Mouse (Mus musculus): Measurements from ENCODE around the gene Lamb3. TPM values are rescaled to one million over a fixed set of nuclear protein-coding genes. Genes with fewer than 3 reads are reported as not detected.

The Lamb3 gene
- polyA plus RNA-seq, 1 experiment from 2014 or later: 3.1 TPM

- Histone ChIP-seq H3K36me3 (ENCODE audit: control insufficient read depth, insufficient read depth, low read length) (no peaks in the 10 kb centered on the region), H3K9me3 (ENCODE audit: control insufficient read depth, low read length) (no peaks in the 10 kb centered on the region), H3K9ac (ENCODE audit: low read length) (no peak overlapping the region), H3K4me3 (ENCODE audit: control insufficient read depth in 1 of 2, insufficient read depth in 1 of 2, low read depth in 1 of 2, low read length in 2 of 2) (no peak overlapping the region), H3K4me1 (ENCODE audit: control insufficient read depth in 2 of 2, insufficient read depth in 2 of 2, low read length in 2 of 2) (peaks cover 0 to 3% of the 10 kb centered on the region in 2 experiments; a peak in 1 of 4 replicates), H3K4me2 (ENCODE audit: low read length) (no peak overlapping the region), H3K27me3 (ENCODE audit: control insufficient read depth, insufficient read depth, low read length) (no peaks in the 10 kb centered on the region), H3K27ac (replicated peaks in 1 of 2; ENCODE audit: control insufficient read depth in 1 of 2, insufficient read depth in 1 of 2, low read depth in 2 of 2, low read length in 2 of 2) (no peak overlapping the region)
- no peak for ATAC-seq (ENCODE audit: insufficient number of reproducible peaks, insufficient read depth, low FRiP score, low read depth)
- WGBS: 93% methylated on average over 2 of the region's 2 CpGs
Observed at GRCm38 (mm10) chr1:193234130-193234645, 26.7 kb downstream of the Lamb3 start.

GRCm38 (mm10) chr1:193234930-193235329 is 27.4 kb downstream of the Lamb3 start:
- H3K27ac ChIP-seq (replicated peaks in 1 of 2; ENCODE audit: control insufficient read depth in 1 of 2, insufficient read depth in 1 of 2, low read depth in 2 of 2, low read length in 2 of 2): no peak overlapping the region
- no peak overlapping the region for H3K9ac ChIP-seq (ENCODE audit: low read length)
- no peaks in the 10 kb centered on the region for H3K27me3 ChIP-seq (ENCODE audit: control insufficient read depth, insufficient read depth, low read length)
- 84% methylated on average over 7 of the region's 7 CpGs for WGBS
- H3K4me2 ChIP-seq (ENCODE audit: low read length): no peak overlapping the region
- peaks cover 0 to 3% of the 10 kb centered on the region in 2 experiments; a peak in 1 of 4 replicates for H3K4me1 ChIP-seq (ENCODE audit: control insufficient read depth in 2 of 2, insufficient read depth in 2 of 2, low read length in 2 of 2)
- H3K4me3 ChIP-seq (ENCODE audit: control insufficient read depth in 1 of 2, insufficient read depth in 1 of 2, low read depth in 1 of 2, low read length in 2 of 2): no peak overlapping the region
- no peaks in the 10 kb centered on the region for H3K36me3 ChIP-seq (ENCODE audit: control insufficient read depth, insufficient read depth, low read length)
- no peak for ATAC-seq (ENCODE audit: insufficient number of reproducible peaks, insufficient read depth, low FRiP score, low read depth)
- no peaks in the 10 kb centered on the region for H3K9me3 ChIP-seq (ENCODE audit: control insufficient read depth, low read length)

GRCm38 (mm10) chr1:193238426-193238825 is 30.9 kb downstream of the Lamb3 start:
- Histone ChIP-seq H3K27ac (replicated peaks in 1 of 2; ENCODE audit: control insufficient read depth in 1 of 2, insufficient read depth in 1 of 2, low read depth in 2 of 2, low read length in 2 of 2) (no peak overlapping the region), H3K27me3 (ENCODE audit: control insufficient read depth, insufficient read depth, low read length) (no peaks in the 10 kb centered on the region), H3K4me3 (ENCODE audit: control insufficient read depth in 1 of 2, insufficient read depth in 1 of 2, low read depth in 1 of 2, low read length in 2 of 2) (no peak overlapping the region), H3K9me3 (ENCODE audit: control insufficient read depth, low read length) (no peaks in the 10 kb centered on the region), H3K9ac (ENCODE audit: low read length) (no peak overlapping the region), H3K4me1 (ENCODE audit: control insufficient read depth in 2 of 2, insufficient read depth in 2 of 2, low read length in 2 of 2) (peaks cover 4 to 6% of the 10 kb centered on the region in 2 experiments; a peak in 3 of 4 replicates), H3K4me2 (ENCODE audit: low read length) (no peak overlapping the region), H3K36me3 (ENCODE audit: control insufficient read depth, insufficient read depth, low read length) (no peaks in the 10 kb centered on the region)
- ATAC-seq (ENCODE audit: insufficient number of reproducible peaks, insufficient read depth, low FRiP score, low read depth): no peak
- WGBS: 54% methylated on average over 4 of the region's 4 CpGs

GRCm38 (mm10) chr1:193241436-193241835 is 33.9 kb downstream of the Lamb3 start:
- ATAC-seq (ENCODE audit: insufficient number of reproducible peaks, insufficient read depth, low FRiP score, low read depth): no peak
- no peaks in the 10 kb centered on the region for H3K36me3 ChIP-seq (ENCODE audit: control insufficient read depth, insufficient read depth, low read length)
- H3K4me1 ChIP-seq (ENCODE audit: control insufficient read depth in 2 of 2, insufficient read depth in 2 of 2, low read length in 2 of 2): peaks cover 6 to 10% of the 10 kb centered on the region in 2 experiments; a peak in 3 of 4 replicates
- H3K9ac ChIP-seq (ENCODE audit: low read length): no peak overlapping the region
- no peak overlapping the region for H3K4me2 ChIP-seq (ENCODE audit: low read length)
- H3K4me3 ChIP-seq (ENCODE audit: control insufficient read depth in 1 of 2, insufficient read depth in 1 of 2, low read depth in 1 of 2, low read length in 2 of 2): no peak overlapping the region
- 90% methylated on average over 4 of the region's 4 CpGs for WGBS
- H3K27me3 ChIP-seq (ENCODE audit: control insufficient read depth, insufficient read depth, low read length): no peaks in the 10 kb centered on the region
- no peaks in the 10 kb centered on the region for H3K9me3 ChIP-seq (ENCODE audit: control insufficient read depth, low read length)
- H3K27ac ChIP-seq (replicated peaks in 1 of 2; ENCODE audit: control insufficient read depth in 1 of 2, insufficient read depth in 1 of 2, low read depth in 2 of 2, low read length in 2 of 2): no peak overlapping the region

- WGBS: 74% methylated on average over 8 of the region's 8 CpGs
- H3K4me1 ChIP-seq (ENCODE audit: control insufficient read depth in 2 of 2, insufficient read depth in 2 of 2, low read length in 2 of 2): peaks cover 6 to 10% of the 10 kb centered on the region in 2 experiments; a peak in 3 of 4 replicates
- no peak overlapping the region for H3K27ac ChIP-seq (replicated peaks in 1 of 2; ENCODE audit: control insufficient read depth in 1 of 2, insufficient read depth in 1 of 2, low read depth in 2 of 2, low read length in 2 of 2)
Observed at GRCm38 (mm10) chr1:193242238-193242637, 34.7 kb downstream of the Lamb3 start.

GRCm38 (mm10) chr1:193242863-193243262 is 35.4 kb downstream of the Lamb3 start:
- Histone ChIP-seq H3K27me3 (ENCODE audit: control insufficient read depth, insufficient read depth, low read length) (no peaks in the 10 kb centered on the region), H3K27ac (replicated peaks in 1 of 2; ENCODE audit: control insufficient read depth in 1 of 2, insufficient read depth in 1 of 2, low read depth in 2 of 2, low read length in 2 of 2) (peak overlapping the region; percentile 79), H3K4me1 (ENCODE audit: control insufficient read depth in 2 of 2, insufficient read depth in 2 of 2, low read length in 2 of 2) (peaks cover 6 to 10% of the 10 kb centered on the region in 2 experiments; a peak in 3 of 4 replicates), H3K4me3 (ENCODE audit: control insufficient read depth in 1 of 2, insufficient read depth in 1 of 2, low read depth in 1 of 2, low read length in 2 of 2) (no peak overlapping the region), H3K9me3 (ENCODE audit: control insufficient read depth, low read length) (no peaks in the 10 kb centered on the region), H3K36me3 (ENCODE audit: control insufficient read depth, insufficient read depth, low read length) (no peaks in the 10 kb centered on the region), H3K4me2 (ENCODE audit: low read length) (no peak overlapping the region), H3K9ac (ENCODE audit: low read length) (no peak overlapping the region)
- no peak for ATAC-seq (ENCODE audit: insufficient number of reproducible peaks, insufficient read depth, low FRiP score, low read depth)
- 74% methylated on average over 4 of the region's 4 CpGs for WGBS

More at GRCm38 (mm10) chr1:193242238-193242637, 34.7 kb downstream of the Lamb3 start:
- 0 out of 2 replicates have a peak, but pooled peaks have one; percentile 13 for ATAC-seq (ENCODE audit: insufficient number of reproducible peaks, insufficient read depth, low FRiP score, low read depth)
- H3K4me2 ChIP-seq (ENCODE audit: low read length): no peak overlapping the region
- no peak overlapping the region for H3K9ac ChIP-seq (ENCODE audit: low read length)
- H3K27me3 ChIP-seq (ENCODE audit: control insufficient read depth, insufficient read depth, low read length): no peaks in the 10 kb centered on the region
- H3K36me3 ChIP-seq (ENCODE audit: control insufficient read depth, insufficient read depth, low read length): no peaks in the 10 kb centered on the region
- no peak overlapping the region for H3K4me3 ChIP-seq (ENCODE audit: control insufficient read depth in 1 of 2, insufficient read depth in 1 of 2, low read depth in 1 of 2, low read length in 2 of 2)
- no peaks in the 10 kb centered on the region for H3K9me3 ChIP-seq (ENCODE audit: control insufficient read depth, low read length)

- Histone ChIP-seq H3K9me3 (ENCODE audit: control insufficient read depth, low read length) (no peaks in the 10 kb centered on the region), H3K27me3 (ENCODE audit: control insufficient read depth, insufficient read depth, low read length) (no peaks in the 10 kb centered on the region), H3K4me3 (ENCODE audit: control insufficient read depth in 1 of 2, insufficient read depth in 1 of 2, low read depth in 1 of 2, low read length in 2 of 2) (no peak overlapping the region), H3K4me2 (ENCODE audit: low read length) (no peak overlapping the region), H3K27ac (replicated peaks in 1 of 2; ENCODE audit: control insufficient read depth in 1 of 2, insufficient read depth in 1 of 2, low read depth in 2 of 2, low read length in 2 of 2) (peak overlapping the region; percentile 79), H3K4me1 (ENCODE audit: control insufficient read depth in 2 of 2, insufficient read depth in 2 of 2, low read length in 2 of 2) (peaks cover 6 to 10% of the 10 kb centered on the region in 2 experiments; a peak in 3 of 4 replicates), H3K36me3 (ENCODE audit: control insufficient read depth, insufficient read depth, low read length) (no peaks in the 10 kb centered on the region), H3K9ac (ENCODE audit: low read length) (peak overlapping the region; percentile 12; the same call in 1 of the 2 replicates)
- WGBS: 25% methylated on average over 10 of the region's 10 CpGs
- ATAC-seq (ENCODE audit: insufficient number of reproducible peaks, insufficient read depth, low FRiP score, low read depth): no peak
Observed at GRCm38 (mm10) chr1:193243571-193244193, 36.2 kb downstream of the Lamb3 start.
